Mouse (Mus musculus) cerebellum, adult 2 months (tissue): ENCODE data around the gene Slc22a6.

Source experiments
- CTCF ChIP-seq: fragments of 200-500 bp; IDR thresholded peaks from 2 replicates; pipeline ENCODE4 v1.5.1; 2011; ENCODE audit warnings: low read depth, mild to moderate bottlenecking, control low read depth, low read length, moderate library complexity, borderline replicate concordance; ENCODE audit not compliant: insufficient read depth
- POLR2A ChIP-seq: fragments of 200-500 bp; IDR thresholded peaks from 2 replicates; pipeline ENCODE4 v1.6.1; 2011; ENCODE audit warnings: low read length, control low read depth, borderline replicate concordance; ENCODE audit not compliant: insufficient read depth

DNA sequence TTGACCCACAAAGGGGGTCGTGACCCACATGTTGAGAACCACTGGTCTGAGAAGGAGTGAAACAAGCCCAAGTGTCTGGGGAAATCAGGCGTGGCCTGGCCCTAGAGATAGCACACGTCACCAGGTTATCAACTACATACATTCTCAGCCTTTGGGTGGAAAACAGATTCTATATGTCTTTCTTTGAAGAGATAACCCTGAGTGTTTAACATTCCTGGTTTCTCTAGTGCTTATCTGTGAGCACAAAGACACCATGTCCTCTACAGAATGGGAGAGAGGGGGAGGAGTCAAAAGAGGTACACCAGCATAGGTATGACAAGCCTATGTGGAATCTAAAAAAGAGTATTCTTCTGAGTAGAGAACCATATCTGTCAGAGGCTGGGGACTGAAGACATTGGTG, 14.9 kb upstream of the Slc22a6 start:
- TF ChIP-seq CTCF = no peak
- TF ChIP-seq POLR2A = no peak
